Mouse (Mus musculus): Measurements from ENCODE around the gene Stab1.

DNA sequence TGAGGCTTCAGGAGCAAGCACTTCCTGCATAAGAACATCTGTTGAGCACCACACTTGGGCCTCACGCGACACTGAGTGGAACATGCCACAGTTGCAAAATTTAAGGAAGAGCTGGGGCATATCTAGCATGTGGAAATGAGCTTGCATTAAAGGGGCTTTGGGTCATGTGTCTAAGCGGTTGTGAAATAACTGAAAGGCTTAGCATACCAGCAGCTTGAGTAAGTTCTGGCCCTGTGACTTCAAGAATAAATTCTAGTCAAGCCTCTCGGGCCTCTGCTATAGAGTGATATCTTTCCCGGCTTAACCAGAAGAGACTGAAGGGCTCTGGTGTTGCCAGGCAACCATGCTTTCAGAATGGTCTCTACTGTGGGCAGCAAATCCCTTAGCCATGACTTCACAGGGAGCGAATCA is 20.3 kb upstream of the Stab1 start:
- TF ChIP-seq POLR2A (IDR thresholded peaks at IDR 0.05; ENCODE audit: borderline replicate concordance, extremely low read depth, low read depth, low read length): no peak
- no peak for TF ChIP-seq CTCF (IDR thresholded peaks at IDR 0.05; ENCODE audit: insufficient read depth, low read length)

Measured in lung, adult 2 months (tissue).